Mouse (Mus musculus): ENCODE measurements around the gene St5.

St5 gene

GRCm38 (mm10) chr7:109566841-109567768 is 136.3 kb downstream of the St5 start:
- in situ Hi-C loops (cut with MboI), result no loop called here

GRCm38 (mm10) chr7:109566327-109566726 is 137.1 kb downstream of the St5 start:
- in situ Hi-C loops (cut with MboI), result no loop called here

- in situ Hi-C loops (cut with MboI), result no loop called here
Observed at GRCm38 (mm10) chr7:109563775-109564362, 139.5 kb downstream of the St5 start.

GRCm38 (mm10) chr7:109562676-109563075 is 140.7 kb downstream of the St5 start:
- in situ Hi-C loops (cut with MboI), result no loop called here

GRCm38 (mm10) chr7:109562154-109562599 is 141.2 kb downstream of the St5 start:
- in situ Hi-C loops (cut with MboI), result no loop called here

- in situ Hi-C loops (cut with MboI), result no loop called here
Observed at GRCm38 (mm10) chr7:109561466-109562153, 141.8 kb downstream of the St5 start.

- in situ Hi-C loops (cut with MboI), result no loop called here
Observed at GRCm38 (mm10) chr7:109559536-109559935, 143.9 kb downstream of the St5 start.

GRCm38 (mm10) chr7:109546726-109547125 is 156.7 kb downstream of the St5 start:
- in situ Hi-C loops (cut with MboI), result no loop called here

GRCm38 (mm10) chr7:109546186-109546585 is 157.2 kb downstream of the St5 start:
- in situ Hi-C loops (cut with MboI), result no loop called here

- in situ Hi-C loops (cut with MboI), result no loop called here
Observed at GRCm38 (mm10) chr7:109545255-109545993, 158.0 kb downstream of the St5 start.

GRCm38 (mm10) chr7:109544792-109545191 is 158.6 kb downstream of the St5 start:
- in situ Hi-C loops (cut with MboI), result no loop called here

GRCm38 (mm10) chr7:109542364-109542628 is 161.1 kb downstream of the St5 start:
- in situ Hi-C loops (cut with MboI), result no loop called here

- in situ Hi-C loops (cut with MboI), result no loop called here
Observed at GRCm38 (mm10) chr7:109541609-109542363, 161.6 kb downstream of the St5 start.

GRCm38 (mm10) chr7:109540902-109541301 is 162.5 kb downstream of the St5 start:
- in situ Hi-C loops (cut with MboI), result no loop called here

- in situ Hi-C loops (cut with MboI), result no loop called here
Observed at GRCm38 (mm10) chr7:109536451-109536946, 166.9 kb downstream of the St5 start.

GRCm38 (mm10) chr7:109534921-109535320 is 168.5 kb downstream of the St5 start:
- in situ Hi-C loops (cut with MboI), result no loop called here

GRCm38 (mm10) chr7:109533888-109534287 is 169.5 kb downstream of the St5 start:
- in situ Hi-C loops (cut with MboI), result no loop called here

- in situ Hi-C loops (cut with MboI), result no loop called here
Observed at GRCm38 (mm10) chr7:109533129-109533528, 170.3 kb downstream of the St5 start.

- in situ Hi-C loops (cut with MboI), result no loop called here
Observed at GRCm38 (mm10) chr7:109532691-109533090, 170.7 kb downstream of the St5 start.

GRCm38 (mm10) chr7:109531501-109531900 is 171.9 kb downstream of the St5 start:
- in situ Hi-C loops (cut with MboI), result no loop called here

- in situ Hi-C loops (cut with MboI), result no loop called here
Observed at GRCm38 (mm10) chr7:109529741-109530140, 173.7 kb downstream of the St5 start.

Measured in mature B cell (primary cell).